Mouse (Mus musculus): ENCODE data around the gene Pet117.
A peak's percentile ranks its signal among the peaks of the same experiment; 100 is the strongest.

- TF ChIP-seq CTCF (IDR thresholded peaks at IDR 0.05; ENCODE audit: low read depth), result peak; percentile 25; the same call in 1 of the 2 replicates
- no peak for TF ChIP-seq EP300 (optimal IDR thresholded peaks at IDR 0.05)
Observed at GRCm38 (mm10) chr2:144369020-144369421, 225 bp downstream of the Pet117 start.

Data from stomach, postnatal 0 days (tissue).